Mouse (Mus musculus): Measurements from ENCODE around the gene Paxip1. TPM values are rescaled to one million over a fixed set of nuclear protein-coding genes. Genes with fewer than 3 reads are reported as not detected.
A peak's percentile ranks its signal among the peaks of the same experiment; 100 is the strongest.

Paxip1 gene
- total RNA-seq, 2 experiments from 2014 or later, result 30.4 to 31.7 TPM

DNA sequence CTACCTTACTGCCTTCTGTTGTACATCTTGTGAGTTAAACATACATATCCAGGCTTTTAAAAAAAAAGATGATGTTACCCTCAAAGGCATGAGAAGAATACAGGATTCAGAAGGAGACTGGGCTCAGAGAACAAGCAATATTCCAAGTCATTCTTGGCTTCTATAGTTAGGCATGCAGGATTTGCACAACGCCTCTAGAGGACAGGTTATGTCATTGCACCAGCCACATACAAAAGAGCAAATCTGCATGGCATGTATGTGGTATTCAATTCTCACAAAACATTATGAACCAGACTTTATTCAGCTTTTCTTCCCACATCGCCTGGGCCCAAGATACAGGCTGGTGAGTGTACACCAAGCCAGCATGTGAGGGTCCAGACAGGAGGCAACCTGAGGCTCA lies 67.0 kb downstream of the Paxip1 start:
- no peak for DNase-seq

DNA sequence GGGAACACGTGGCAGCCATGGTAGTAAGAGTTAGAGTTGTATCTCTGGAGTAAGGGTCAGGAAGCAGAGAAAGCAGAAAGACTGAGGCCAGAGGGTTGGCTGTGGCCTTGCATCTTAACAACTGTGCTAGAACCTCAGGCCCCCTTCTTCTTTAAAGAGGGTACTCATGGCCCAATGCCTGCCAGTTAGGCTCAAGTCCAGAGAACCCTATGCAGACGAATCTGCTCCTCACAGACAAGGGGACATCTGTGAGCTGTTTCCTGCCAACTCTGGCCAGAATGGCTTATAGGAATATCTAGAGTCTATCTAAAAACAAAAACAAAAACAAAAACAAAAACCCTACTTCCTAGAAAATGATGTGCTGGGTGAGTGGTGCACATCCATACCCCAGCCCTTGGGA lies 72.2 kb downstream of the Paxip1 start:
- no peak for DNase-seq

DNA sequence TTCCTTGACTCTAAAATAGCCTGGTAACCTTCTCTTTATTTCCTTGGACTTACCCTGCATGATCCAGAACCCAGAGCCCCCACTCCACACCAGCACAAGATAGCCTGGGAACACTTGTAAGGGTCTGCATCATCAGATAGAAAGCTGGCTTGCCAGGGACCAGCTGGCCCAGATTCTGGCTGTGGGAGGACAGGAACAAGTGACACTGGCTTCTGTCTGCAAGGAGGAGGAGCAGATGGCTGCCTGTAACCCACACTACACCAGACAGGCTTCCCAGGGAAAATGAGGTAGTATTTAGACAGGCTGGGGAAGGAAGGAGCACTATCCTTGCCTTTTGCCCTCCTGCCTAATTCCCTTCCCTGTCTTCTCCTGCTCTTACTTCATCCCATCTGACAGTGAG lies 74.2 kb downstream of the Paxip1 start:
- DNase-seq, result no peak

DNA sequence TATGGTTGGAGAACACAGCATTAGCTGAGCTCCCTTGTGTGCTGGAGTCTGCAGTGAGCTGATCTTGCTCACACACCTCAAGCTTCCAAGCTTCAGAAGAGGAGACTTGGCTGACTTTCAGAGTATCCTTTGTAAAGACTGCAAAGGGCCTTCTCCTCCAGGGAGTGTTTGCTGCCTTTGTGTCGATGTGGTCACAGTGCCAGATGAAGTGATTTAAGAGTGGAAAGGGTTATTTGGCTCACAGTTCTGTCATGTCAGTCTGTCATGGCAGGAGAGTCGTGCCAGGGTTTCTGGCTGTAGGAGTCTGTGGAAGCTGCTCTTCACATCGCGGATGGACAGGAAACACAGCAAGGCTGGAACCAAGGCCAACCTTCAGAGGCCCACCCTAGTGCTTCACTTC lies 75.5 kb downstream of the Paxip1 start:
- DNase-seq, result no peak

DNA sequence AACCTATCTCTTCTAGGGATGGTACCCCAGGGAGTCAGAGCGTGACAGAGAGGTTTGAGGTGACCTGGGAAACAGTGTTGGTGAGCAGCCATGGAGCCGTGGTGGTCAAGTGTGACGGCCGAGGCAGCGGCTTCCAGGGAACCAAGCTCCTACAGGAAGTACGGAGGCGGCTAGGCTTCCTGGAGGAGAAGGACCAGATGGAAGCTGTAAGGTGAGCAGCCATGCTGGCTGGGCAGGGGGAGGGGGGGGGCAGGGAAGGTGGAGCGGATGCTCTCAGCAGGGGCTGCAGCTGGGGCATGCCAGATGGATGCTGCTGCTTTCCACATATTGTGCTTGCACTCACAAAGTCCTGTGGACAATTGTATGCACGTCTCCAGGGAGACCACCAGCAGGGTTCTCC lies 77.1 kb downstream of the Paxip1 start:
- no peak for DNase-seq

DNA sequence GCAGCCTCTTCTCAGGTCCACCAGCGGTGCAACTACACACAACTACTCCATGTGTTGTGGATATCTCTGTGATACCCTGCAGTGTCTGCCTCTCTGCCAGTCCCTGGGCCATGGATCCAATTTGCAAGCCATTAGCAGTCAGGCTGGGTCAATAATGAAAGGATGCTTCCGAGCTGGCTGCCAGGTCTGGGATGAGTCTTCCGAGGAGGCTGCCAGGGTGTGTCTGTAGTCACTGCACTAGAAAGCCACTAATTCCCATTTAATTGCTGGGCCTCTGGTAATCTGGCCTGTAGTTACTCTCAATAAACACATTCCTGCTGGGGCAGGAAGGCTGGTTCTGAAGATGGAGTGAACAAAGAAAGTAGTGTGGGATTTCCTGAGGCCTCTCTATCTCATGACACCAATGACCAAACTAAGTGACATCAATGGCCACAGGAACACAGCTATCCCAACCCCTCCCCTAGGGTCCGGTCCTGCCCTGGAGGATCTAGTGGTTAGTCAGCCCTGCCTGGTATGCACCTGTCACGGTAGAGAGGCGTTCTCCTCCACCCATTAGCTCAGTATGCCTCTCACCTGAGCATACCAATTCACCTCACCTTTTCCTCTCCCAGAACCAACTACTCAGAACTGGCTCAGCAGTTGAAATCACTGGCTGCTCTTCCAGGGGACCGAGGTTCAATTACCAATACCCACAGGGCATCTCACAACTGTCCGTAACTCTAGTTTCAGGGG lies 79.9 kb downstream of the Paxip1 start:
- DNase-seq, result no peak

DNA sequence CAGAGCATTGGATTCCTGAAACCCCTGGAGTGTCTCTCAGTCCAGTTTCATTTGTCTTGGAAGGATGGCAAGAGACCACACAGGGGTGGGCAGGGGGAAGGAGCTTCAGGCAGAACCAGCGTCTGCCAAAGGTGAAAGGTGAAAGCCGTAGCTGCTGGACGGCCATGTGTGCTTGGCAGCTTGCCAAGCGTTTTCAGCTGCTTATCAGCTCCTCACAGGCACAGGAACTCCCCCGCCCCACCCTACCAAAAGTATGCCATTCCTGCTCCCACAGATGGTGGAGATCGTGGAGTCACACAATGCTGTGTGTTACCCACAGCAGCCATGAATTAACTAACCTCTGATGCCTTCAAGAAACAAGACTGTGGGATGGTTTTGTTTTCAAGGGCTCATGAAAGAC lies 83.3 kb downstream of the Paxip1 start:
- peak; percentile 51 for DNase-seq

DNA sequence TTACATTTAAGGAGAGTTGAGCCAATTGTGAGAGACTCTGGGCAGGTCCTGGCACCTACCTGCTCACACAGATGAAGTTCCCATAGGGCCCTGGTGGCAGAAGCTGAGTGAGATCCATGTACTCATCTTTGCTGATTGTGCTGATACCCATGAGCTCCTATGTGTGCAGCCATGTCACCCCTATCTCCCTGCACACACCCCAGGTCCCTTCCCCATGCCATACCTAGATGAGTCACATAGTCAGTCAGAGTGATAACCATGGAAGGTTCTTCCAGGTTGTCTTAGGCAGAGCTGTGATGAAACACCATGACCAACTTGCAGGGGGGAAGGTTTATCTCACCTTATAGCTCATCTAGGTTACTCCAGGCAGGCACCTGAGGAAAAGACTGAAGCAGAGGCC lies 84.2 kb downstream of the Paxip1 start:
- no peak for DNase-seq

DNA sequence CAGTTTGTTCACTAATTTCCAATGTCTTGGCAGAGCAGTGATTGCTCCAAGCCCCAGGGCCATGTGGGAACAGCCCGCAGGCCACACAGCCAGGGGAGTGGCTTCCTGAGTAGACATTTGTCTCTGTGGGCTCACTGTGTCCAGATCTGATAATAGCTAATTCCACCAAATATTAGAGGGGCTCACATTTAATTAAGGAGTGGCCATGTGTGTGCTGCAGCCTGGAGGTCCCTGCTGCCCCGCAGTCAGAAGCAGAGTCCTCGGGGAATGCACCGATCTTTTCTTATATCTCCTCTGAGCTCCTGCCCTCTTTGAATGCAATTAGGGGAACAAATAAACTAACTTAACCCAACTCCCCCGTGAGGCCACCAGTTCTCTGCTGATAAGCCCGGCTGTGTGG lies 84.9 kb downstream of the Paxip1 start:
- no peak for DNase-seq

DNA sequence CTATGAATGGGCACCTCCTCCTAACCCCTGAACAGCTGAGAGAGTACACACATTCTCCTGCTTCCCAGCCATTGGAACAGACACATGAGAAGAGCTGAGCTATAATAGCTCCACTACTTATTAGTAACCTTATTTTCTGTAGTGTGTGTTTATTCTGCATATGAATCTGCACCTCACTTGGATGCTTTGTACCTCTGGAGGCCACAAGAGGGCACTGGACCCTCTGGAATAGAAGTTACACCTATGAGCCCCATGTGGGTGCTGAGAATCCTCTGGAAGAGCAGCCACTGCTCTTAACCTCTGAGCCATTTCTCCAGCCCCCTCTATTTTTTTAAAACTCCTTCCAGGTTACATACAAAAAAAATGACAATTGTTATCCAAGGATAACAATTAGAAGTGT lies 86.5 kb downstream of the Paxip1 start:
- DNase-seq, result no peak

DNA sequence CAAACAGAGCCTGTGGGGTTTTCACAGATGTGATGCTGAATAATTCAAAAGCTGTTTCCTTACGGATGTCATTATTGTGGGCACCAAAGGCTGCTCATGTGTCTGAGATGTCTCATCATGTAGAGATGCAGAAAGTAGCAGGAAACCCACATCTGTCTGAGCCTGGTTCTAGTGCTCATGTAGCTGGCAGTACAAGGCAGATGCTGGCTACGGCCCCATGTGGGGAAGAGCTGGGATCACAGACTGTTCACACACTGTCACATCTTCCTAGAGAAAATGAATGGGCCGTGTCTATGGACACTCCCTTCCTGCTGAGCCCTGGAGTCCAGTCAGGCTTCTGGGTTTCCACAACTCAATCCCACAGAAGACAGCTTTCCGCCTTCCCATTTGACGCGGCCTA lies 89.0 kb downstream of the Paxip1 start:
- no peak for DNase-seq

Other genes with a start within 250 kb of the Paxip1 start
- gene Htr5a, start 50.5 kb upstream of the Paxip1 start, total RNA-seq (2021), result not detected